Mouse (Mus musculus): ENCODE results near the gene Map9.
"Not testable (repeated sequence)": the region's sequence is repeated elsewhere in the genome, so short reads cannot be mapped to it uniquely, and the experiment has no call there.

Gene Map9

DNA sequence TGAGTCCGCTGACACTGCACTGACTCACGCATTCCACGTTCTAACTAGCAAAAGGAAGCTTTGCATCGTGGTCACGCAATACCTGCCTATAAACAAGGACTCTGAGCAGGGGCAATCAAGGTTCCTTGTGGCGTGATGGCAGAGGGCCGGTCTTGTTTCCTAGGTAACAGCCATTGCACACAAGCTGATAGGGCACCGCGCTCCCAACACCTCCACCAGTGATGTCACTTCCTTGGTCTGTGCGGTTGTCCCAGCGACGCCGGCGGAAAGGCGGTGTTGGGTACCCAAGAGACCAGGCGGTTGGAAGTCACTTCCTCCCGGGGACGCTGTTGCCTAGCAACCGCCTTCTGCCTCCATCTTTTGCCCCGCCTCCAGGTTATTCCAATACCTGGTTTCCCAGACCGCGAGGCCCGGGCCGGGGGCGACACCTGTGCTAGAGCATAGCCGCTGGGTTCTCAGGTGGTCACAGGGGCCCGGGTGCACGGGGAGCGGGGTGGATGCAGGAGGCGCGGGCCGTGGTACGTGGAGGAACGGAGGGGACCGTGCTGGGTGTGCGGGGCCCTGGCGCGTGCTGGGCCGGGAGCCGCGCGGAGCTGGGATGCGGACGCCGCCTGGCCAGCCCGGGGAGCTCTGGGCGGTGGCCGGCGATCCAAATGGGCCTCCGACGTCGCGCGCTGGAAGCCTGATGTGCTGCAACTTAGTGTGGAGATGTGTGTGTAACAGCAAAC is at the start of gene Map9:
Map9 (plus strand) TSS at position 248 of the 728 bp plus-strand sequence.
- peak; percentile 86 for DNase-seq (ENCODE audit: low spot score)

DNA sequence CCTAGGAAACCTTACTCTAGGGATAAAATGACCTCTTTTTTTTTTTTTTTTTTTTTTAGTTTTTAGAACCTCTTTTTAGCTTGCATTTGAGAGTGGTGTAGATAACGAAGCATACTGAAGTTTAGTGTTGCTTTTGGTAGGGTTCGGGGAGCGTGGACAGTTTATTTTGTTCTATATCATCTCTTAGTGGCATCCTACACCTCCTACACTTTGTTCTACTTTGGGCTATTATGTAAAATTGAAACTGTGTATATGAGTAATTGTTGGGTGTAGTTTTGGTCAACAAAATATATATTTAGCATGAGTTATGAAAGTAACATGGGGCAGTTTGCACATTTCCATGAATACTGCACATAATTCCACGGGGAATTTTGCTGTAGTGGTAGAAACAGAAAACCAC is 42.1 kb upstream of the Map9 start:
- no peak for DNase-seq (ENCODE audit: low spot score)

DNA sequence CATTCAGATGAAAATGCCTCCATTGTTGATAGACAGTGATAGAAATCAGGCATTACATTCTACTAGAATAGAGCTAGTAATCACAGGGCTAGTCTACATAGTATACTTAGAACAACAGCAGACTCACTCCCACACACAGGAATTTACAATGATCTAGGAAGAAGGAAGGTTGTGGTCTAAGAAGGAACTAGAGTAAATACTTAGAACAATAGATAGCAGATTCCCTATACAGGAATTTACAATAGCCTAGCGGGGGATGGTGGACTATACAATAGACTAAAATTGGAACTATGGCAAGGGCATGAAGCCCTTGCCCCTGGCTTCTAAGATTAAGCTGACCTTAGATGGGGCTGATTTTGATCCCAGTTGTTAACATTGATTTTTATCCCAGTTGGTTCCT is 31.1 kb upstream of the Map9 start:
- DNase-seq (ENCODE audit: low spot score), result not testable (repeated sequence)

DNA sequence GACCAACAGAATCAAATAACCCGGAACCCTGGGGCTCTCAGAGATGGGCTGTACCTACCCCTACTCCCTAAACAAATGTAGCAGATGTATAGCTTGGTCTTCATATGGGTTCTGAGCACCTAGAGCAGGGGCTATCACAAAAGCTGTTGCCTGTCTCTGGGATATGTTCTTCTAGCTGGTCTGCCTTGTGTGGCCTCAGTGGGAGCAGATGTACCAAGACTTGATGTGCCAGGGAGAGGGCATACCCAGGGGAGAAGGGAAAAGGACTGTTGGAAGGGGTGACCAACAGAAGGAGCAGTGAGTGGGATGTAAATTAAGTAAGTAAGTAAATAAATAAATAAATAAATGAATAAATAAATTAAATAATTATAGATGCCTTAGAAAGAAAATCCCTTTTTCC is 25.8 kb upstream of the Map9 start:
- DNase-seq (ENCODE audit: low spot score), result no peak

DNA sequence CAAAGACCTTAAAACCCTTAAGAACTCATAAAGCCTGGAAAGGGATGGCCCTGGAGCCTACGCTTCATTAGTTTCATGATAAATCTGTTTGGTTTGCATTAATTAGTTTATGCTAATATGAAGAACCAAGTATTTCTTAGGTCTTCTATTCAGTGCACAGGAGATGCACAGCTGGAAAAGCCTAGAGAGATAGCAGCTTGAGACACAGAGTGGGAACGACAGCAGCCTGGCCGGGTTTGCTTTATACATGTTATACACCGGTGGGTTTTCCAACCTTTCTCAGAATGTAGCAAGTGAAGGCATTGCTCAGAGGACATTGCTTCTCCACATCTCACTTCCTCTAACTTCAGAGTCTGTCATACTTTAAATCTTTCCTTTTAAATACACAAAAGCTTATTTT is 25.3 kb upstream of the Map9 start:
- no peak for DNase-seq (ENCODE audit: low spot score)

DNA sequence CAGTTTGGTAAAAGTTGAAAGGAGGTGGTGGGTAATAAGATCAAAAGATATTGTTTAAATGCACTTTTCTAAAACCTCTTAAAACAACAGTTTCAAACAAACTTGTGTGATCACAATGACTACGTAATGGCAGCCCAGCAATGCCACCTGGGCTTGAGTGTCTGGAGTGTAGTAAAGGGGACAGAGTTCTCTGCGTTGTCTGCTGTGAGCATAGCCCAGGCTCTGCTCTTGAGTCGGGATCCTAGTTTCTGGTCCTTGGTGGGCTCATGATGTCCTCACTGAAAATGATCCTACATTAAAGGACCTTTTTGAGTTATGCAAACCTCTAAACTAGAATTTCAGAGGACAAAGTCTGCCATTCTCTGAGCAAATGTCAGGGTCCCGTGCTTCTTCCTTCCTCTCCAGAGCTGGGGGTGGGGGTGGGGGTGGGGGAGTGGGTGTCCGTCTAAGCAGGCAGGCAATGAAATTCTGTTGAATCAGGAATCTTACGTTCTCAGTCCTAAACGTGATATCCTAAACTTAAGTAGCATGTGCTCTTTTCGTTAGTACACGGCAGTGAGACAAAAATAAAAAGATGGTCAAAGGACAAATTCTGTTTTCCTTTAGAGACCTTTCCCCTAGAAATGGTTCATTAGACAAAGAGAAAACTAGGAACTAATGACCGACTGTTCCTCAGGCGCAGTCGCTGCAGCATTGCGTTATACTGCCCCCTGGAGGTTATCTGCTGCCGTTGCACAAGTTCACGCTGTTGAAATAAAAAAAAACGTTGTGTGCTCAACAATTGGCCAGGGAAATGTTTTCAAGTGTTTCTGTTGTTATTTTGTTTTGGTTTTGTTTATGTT is 24.5 kb upstream of the Map9 start:
- no peak for DNase-seq (ENCODE audit: low spot score)

DNA sequence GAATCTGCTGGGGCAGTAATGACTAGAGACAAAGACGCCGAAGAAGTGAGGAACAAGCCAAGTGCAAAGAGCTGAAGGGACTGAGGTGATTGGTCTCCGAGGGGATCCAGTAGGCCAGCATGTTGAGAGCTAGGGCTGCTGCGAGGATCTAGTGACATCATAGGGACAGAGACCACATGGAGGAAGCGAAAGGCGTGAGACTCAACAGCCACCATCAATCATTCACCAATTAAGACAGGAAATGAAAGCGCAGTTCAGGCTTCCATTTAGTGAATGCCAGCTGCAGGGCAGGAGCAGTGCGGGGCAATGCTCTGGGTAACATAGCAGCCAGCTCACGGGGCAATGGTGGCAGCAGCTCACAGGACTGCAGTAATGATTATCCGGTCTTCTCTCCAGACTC is 17.7 kb upstream of the Map9 start:
- no peak for DNase-seq (ENCODE audit: low spot score)

DNA sequence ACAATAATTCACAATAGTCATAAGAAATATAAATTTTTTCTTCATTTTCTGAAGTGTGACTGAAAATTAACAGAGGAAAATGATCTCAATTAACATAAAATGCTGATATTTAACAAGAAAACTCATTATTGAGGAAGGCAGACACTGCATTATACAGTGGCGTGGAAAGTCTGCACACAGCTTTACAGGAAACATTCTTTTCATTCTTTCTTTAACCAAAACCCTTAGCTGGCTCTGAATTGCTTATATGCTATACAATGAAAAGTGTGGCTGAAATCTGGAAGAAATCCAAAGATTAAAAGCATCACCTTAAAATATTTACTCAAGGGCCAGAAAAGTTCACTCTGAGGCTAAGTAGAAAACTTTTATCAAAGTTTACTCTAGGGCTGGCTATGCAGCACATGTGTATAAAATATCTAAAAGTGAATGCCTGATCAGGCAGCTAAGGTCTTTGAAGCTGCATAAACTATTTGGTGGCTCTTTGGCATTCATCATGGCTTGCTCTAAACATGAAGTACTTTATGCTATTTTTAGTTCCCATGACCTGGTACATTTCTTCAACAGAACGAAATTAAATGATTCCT is 9.5 kb upstream of the Map9 start:
- no peak for DNase-seq (ENCODE audit: low spot score)

DNA sequence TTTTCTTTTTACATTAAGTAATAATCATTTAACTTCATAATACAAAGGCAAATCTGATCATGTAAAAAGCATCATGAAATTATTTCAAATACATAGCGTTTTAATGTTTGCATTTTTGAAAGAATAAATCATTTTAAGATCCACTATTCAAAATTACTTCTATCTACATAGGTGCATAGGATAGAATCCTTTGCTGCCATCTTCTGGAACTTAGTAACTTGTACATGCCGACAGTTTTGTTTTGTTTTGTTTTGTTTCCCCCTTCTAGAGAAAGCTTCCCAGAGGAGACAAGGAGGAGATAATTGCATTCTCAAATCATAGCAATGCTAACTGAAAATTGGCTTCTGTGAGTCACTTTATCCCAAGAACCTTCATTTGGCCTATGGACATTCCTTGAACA is 7.5 kb upstream of the Map9 start:
- DNase-seq (ENCODE audit: low spot score), result no peak

DNA sequence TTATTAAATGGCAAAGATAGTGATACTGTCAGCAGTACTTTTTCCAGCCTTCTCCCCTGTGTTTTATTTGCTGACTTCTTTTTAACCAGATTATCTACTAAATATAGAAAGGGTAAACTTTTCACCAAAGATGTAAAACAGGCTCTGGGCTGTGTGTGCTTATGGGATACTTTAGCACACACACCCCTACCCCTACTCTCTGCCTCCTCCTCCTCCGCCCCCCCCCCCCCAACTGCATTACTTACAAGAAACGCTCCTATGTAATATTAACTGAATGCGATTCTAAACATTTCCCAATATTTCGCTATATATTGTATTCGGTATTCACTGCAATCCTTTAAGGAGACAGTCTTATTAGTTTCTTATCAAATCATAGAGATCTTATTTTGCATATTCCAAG is 504 bp upstream of the Map9 start:
- DNase-seq (ENCODE audit: low spot score), result no peak

DNA sequence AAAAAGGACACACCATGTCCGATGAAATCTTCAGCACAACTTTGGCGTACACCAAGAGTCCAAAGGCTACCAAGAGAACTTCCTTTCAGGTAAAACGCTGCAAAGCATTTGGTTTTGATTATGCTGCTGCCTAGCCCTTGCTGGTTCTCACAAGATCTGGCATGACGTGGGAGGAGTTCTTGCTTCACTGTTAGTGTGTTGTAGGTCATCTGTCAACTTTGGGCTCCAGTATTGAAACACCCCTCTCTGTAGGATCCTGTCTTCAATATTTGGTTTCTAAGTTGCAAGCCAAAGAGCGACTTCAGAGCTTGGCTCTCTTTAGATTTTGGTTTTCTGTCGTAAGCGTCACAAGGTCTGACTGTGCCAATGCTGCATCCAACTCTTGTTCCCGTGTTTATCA is 1.2 kb downstream of the Map9 start:
- DNase-seq (ENCODE audit: low spot score), result no peak

DNA sequence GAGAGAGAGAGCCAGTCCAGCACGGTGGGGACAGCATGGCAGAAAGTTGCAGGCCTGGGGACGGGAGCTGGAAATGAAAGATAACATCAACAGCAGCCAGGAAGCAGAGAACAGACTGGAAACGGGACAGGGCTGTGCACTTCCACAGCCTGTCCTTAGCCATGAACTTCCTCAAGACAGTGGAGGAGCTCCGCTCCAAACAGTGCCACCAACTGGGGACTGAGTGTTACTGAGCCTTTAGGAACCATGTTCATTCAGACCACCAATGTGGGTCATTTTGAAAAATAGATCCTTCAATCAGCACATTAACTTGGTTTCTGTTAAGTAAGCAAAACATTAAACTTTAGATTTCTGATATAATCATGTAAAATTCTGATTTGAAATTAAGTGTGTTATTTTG is 4.6 kb downstream of the Map9 start:
- no peak for DNase-seq (ENCODE audit: low spot score)

DNA sequence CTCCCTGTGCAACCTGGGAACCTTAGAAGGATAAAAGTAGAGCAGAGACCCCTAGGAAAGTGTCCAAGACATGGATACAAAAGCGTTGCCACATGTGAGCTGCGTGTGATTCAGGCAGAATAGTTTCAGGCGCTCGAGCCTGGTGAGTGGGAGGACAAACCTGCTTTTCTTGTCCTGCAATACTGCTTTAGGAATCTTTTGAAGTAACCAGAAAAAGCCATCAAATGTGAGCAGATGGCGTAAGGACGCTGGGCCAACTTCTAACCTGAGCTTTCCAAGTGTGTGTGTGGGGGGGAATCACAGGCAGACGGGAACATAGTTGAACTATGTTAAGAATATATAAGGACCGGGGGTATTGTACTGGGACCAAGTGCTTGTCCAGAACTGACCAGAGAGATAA is 6.7 kb downstream of the Map9 start:
- no peak for DNase-seq (ENCODE audit: low spot score)

DNA sequence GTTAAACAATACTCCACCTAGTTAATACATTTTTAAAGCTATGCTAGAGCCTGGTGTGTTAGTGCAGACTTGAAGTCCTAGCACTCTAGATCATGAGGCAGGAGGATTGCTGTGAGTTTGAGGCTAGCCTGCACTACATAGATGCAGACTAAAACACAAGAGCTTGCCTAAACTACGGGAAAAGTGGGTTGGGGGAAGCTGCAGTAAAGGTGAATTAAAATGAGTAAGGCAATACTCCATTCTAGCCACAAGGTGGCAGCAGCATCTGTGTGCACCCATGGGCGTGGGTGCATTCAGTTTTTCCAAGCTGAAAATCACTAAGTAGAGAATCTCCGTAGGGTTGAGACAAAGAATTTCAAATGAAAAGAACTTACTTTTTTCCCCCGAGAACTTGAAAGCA is 7.1 kb downstream of the Map9 start:
- DNase-seq (ENCODE audit: low spot score), result no peak

DNA sequence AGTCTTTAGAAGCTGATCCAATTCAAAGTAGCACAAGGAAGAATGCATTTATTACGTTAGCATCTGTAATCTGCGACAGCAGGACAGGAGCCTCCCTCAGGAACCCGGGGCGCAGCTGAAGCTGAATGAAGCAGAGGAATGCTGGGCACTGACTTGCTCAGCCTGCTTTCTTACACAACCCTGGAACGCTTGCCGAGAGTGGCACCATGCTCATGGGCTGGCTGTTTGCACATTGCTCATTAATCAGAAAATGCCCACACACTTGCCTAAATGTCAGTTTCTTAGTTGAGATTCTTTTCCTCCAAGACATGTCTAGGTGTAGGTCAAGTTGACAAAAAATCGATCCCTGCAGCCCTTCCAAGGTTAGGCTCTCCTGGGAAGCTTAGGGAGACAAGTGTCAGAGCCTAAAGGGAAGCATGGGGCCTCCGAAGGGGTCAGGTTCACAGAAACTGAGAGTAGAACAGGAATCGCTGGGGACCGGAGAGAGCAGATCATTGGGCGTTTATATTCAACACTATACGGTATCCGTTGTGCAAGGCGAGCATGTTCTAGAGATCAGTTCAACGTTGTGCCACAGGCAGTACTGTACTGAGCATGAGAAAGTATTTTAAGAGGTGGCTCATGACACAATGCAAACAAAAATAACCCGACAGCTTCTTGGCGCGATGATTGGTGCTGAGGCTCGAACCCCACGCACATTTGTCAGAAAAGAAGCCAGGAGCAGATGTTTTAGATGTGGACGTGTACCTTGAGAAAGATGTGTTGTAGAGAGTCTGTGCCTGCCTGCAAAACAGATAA is 11.4 kb downstream of the Map9 start:
- DNase-seq (ENCODE audit: low spot score), result no peak

DNA sequence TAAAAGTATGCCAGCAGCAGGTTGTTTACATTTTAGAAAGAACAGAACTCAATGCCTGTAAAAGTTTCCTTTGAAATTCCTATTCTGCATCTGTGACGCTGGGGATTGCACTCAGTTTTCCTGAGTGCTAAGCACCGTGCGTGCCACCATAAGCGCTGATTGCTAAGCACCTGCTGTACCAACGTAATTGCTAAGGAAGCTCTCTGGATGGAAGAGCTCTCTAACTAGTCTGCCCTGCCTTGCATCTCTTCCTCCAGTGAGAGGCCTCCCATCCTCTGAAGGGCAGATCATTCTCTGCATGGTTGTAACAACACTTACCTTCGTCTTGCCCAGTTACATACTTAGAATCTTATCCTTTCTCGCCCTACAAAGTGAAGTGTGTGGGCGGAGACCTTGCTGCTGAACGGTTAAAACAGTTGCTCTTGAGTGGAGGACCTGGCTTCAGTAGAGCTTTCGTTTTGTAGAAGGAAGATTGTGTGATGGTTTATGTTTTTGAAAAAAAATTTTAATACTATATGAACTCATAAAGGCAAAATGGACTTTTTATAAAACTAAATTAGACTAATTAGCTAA is 12.7 kb downstream of the Map9 start:
- DNase-seq (ENCODE audit: low spot score), result no peak

DNA sequence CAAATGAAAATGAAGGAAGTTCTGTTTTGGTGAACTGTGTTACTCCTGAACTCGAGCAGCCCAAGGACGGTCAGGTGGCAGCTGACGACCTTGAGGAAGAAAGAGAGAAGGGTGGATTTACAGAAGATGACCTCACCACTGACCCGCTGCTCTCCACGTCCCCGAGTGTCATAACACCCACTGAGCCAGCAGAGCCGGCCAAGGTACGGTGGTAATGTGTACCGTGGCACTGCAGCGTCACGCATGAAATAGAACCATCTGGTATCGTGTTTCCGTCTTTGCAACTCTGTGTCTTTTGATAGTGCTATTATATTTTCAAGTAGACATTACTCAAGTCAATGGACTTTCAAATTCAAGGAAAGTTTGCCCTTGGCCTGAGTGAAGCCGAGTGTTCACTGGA is 19.1 kb downstream of the Map9 start:
- DNase-seq (ENCODE audit: low spot score), result no peak

DNA sequence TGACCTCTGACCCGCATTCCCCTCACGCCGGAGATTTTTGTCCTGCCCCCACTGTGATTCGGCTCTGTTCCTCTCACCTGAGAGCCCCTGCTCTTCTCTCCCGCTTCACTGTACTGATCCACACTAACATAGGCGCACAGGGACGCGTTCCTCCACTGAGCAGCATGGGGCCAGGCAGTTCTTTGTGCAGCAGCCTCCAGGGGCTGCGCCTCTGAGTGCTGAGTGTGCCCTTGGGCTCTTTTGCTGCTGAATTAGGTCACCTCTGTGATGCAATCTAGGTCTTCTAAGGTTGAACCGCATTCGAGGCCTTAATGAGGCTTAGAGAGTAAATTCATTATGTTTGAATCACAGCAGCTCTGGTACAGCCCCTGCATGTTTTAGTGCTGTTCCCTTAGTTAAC is 24.5 kb downstream of the Map9 start:
- DNase-seq (ENCODE audit: low spot score), result no peak

DNA sequence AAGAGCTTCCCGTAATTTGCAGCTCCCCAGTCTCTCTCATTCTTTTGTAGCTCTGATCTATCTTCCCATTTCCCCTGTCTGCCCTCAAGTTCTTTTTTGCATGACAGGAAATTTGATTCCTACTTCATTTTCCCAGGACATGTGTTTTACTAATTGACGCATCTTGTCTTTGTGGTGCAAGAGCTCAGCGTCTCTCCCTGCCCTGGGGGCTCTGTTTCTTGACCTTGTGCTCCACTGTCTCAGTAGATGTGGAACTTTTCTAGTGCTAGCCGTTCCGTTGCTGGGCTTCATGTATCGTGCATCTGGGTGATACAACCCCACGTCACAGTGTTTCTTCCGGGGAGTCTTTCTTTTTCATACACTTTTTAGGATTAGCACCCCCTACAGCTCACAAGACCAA is 27.2 kb downstream of the Map9 start:
- no peak for DNase-seq (ENCODE audit: low spot score)

DNA sequence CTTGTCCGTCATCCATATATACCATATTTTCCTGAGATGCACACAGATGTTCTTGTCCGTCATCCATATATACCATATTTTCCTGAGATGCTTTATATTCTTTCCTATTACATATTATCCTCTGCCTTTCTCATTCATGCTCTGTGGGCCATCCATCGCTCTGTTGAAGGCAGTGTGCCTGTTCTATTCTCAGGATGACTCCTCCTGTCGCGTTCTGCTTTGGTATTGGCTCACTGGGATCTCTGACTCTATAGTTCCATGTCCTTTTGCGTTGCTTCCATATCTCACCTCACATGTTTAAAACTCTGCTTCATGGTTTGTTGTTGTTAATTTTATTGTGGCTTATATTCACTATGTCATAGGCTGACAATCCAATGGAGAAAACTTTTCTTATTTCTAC is 48.0 kb downstream of the Map9 start:
- no peak for DNase-seq (ENCODE audit: low spot score)

DNA sequence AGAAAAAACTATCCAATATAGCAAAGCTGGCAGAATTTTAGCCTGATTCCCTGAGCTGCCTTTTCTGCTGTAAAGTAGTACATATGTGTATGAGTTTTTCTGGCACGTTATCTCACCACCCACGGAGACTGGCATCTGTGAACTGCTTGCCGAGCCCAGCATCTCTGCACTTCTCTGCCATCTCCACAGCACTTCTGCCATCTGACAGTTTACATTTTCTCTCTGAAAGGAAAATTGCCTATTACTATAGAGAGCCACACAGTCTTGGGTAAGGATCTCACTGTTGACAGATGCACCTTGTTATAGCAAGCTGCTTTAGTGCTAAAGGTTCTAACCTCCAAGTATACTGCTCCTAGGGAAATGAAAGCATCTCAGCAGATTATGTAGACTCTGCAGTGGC is 48.5 kb downstream of the Map9 start:
- no peak for DNase-seq (ENCODE audit: low spot score)

DNA sequence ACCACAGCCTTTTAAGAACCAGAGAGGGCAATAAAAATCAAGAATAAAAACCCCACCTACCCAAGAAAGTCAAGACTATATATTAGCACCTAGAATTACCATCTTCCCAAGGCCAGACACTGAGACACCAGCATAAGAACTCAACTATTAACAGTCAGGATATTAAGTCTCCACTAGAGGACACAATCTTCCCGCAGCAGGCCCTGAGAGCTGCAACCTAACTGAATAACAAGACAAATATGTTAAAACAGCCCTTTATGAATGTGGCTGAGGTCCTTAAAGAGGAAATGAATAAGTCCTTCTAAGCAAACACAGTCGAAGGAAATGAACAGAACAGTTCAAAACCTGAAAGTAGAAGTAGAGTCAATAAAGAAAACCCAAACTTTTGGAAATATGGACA is 49.6 kb downstream of the Map9 start:
- no peak for DNase-seq (ENCODE audit: low spot score)

Measured in urinary bladder, postnatal 10 days (tissue).